Mouse (Mus musculus) stomach, embryonic 15.5 days (tissue): ENCODE measurements around the gene Gm21981. TPM values are rescaled to one million over a fixed set of nuclear protein-coding genes. Genes with fewer than 3 reads are reported as not detected.
A peak's percentile ranks its signal among the peaks of the same experiment; 100 is the strongest.

Source experiments
- ATAC-seq: fragments of 200-750 bp; cut with Nextera tagmentation; 2 replicates; pipeline ENCODE4 v1.8.0; 2017; ENCODE audit warnings: low read depth, moderate number of reproducible peaks, moderate TSS enrichment; ENCODE audit not compliant: insufficient read depth, low FRiP score
- H3K27ac ChIP-seq: fragments of 300-500 bp; sonication (generic); 2 replicates; pipeline ENCODE4 v1.5.1; 2015; ENCODE audit warnings: mild to moderate bottlenecking, inconsistent platforms
- H3K27me3 ChIP-seq: fragments of 300-500 bp; sonication (generic); replicated peaks from 2 replicates; pipeline ENCODE4 v1.6.1; 2015; ENCODE audit warnings: inconsistent platforms
- H3K36me3 ChIP-seq: fragments of 300-500 bp; sonication (generic); 2 replicates; pipeline ENCODE4 v1.6.1; 2015; ENCODE audit warnings: inconsistent platforms
- H3K4me1 ChIP-seq: fragments of 300-500 bp; sonication (generic); 2 replicates; pipeline ENCODE4 v1.6.1; 2015; ENCODE audit warnings: inconsistent platforms
- H3K4me2 ChIP-seq: fragments of 300-500 bp; sonication (generic); 2 replicates; pipeline ENCODE4 v1.6.1; 2015; ENCODE audit warnings: mild to moderate bottlenecking, inconsistent platforms
- H3K4me3 ChIP-seq: fragments of 300-500 bp; sonication (generic); replicated peaks from 2 replicates; pipeline ENCODE4 v1.5.1; 2015; ENCODE audit warnings: inconsistent platforms
- H3K9ac ChIP-seq: fragments of 300-500 bp; sonication (generic); 2 replicates; pipeline ENCODE4 v1.6.1; 2015; ENCODE audit warnings: inconsistent platforms
- H3K9me3 ChIP-seq: fragments of 300-500 bp; sonication (generic); 2 replicates; pipeline ENCODE4 v1.6.1; 2016; ENCODE audit warnings: inconsistent platforms
- WGBS: fragments of 180-500 bp; shearing (Covaris S2); methylation state at CpG from one replicate; pipeline ENCODE4 v1.1.7; 2015; 5-methylcytosine and 5-hydroxymethylcytosine counted together
- polyA plus RNA-seq: library from polyadenylated mRNA; unstranded; fragments of >200 nt; fragmentation: Nextera tagmentation; extraction: Ambion mirVana; gene quantifications from 2 replicates; pipeline ENCODE4 v1.2.1, GENCODE M21; 2015

Gm21981 gene
- polyA plus RNA-seq, 1 experiment from 2014 or later, result 0.27 TPM

- Histone ChIP-seq H3K27me3 (no peaks in the 10 kb centered on the region), H3K4me1 (peaks cover 17% of the 10 kb centered on the region), H3K27ac (0 out of 2 replicates have a peak overlapping the region, but pooled peaks have one; percentile 12), H3K4me2 (no peak overlapping the region), H3K4me3 (no peak overlapping the region), H3K36me3 (0 out of 2 replicates have a peak, but pooled peaks cover 5% of the 10 kb centered on the region), H3K9ac (no peak overlapping the region), H3K9me3 (no peaks in the 10 kb centered on the region)
- WGBS, result 67% methylated on average over 2 of the region's 2 CpGs
- no peak for ATAC-seq
Measured at GRCm38 (mm10) chr17:47699055-47699454, 4.8 kb upstream of the Gm21981 start.

GRCm38 (mm10) chr17:47698156-47698555 is 3.9 kb upstream of the Gm21981 start:
- Histone ChIP-seq H3K4me2 (no peak overlapping the region), H3K27ac (no peak overlapping the region), H3K9ac (no peak overlapping the region), H3K27me3 (no peaks in the 10 kb centered on the region), H3K4me3 (no peak overlapping the region), H3K9me3 (no peaks in the 10 kb centered on the region), H3K36me3 (0 out of 2 replicates have a peak, but pooled peaks cover 5% of the 10 kb centered on the region), H3K4me1 (peaks cover 18% of the 10 kb centered on the region)
- ATAC-seq, result no peak
- 85% methylated on average over 10 of the region's 10 CpGs for WGBS

GRCm38 (mm10) chr17:47695337-47695710 is 1.1 kb upstream of the Gm21981 start:
- H3K9ac ChIP-seq, result peak overlapping the region; percentile 42
- H3K4me1 ChIP-seq, result peaks cover 9% of the 10 kb centered on the region
- no peaks in the 10 kb centered on the region for H3K36me3 ChIP-seq
- H3K9me3 ChIP-seq, result no peaks in the 10 kb centered on the region
- ATAC-seq, result no peak
- no peak overlapping the region for H3K27ac ChIP-seq
- WGBS, result 0% methylated on average over 22 of the region's 23 CpGs
- peak overlapping the region; percentile 78 for H3K4me3 ChIP-seq
- H3K4me2 ChIP-seq, result peak overlapping the region; percentile 95
- no peaks in the 10 kb centered on the region for H3K27me3 ChIP-seq

GRCm38 (mm10) chr17:47694503-47695336 is 465 bp upstream of the Gm21981 start, which contains the start of gene Prickle4:
Prickle4 (minus strand) TSS chr17:47694736.
- peak within 1 kb of the TSS; percentile 65; the same call in 1 of the 2 replicates for H3K27ac ChIP-seq
- under 1% methylated on average over 69 of the region's 82 CpGs for WGBS

GRCm38 (mm10) chr17:47693671-47694441 is 399 bp downstream of the Gm21981 start:
- no peak for ATAC-seq
- 37% methylated on average over 13 of the region's 13 CpGs for WGBS
- H3K4me3 ChIP-seq, result peak overlapping the region; percentile 78
- H3K4me1 ChIP-seq, result peaks cover 13% of the 10 kb centered on the region
- H3K27ac ChIP-seq, result 0 out of 2 replicates have a peak overlapping the region, but pooled peaks have one; percentile 65
- no peaks in the 10 kb centered on the region for H3K9me3 ChIP-seq
- no peaks in the 10 kb centered on the region for H3K36me3 ChIP-seq
- 0 out of 2 replicates have a peak overlapping the region, but pooled peaks have one; percentile 25 for H3K9ac ChIP-seq
- H3K4me2 ChIP-seq, result peak overlapping the region; percentile 95
- no peaks in the 10 kb centered on the region for H3K27me3 ChIP-seq

More at GRCm38 (mm10) chr17:47694503-47695336, 465 bp upstream of the Gm21981 start, which contains the start of gene Prickle4:
- peak; percentile 88 for ATAC-seq
- no peaks in the 10 kb centered on the region for H3K27me3 ChIP-seq
- H3K4me3 ChIP-seq, result peak within 1 kb of the TSS; percentile 78
- peak within 1 kb of the TSS; percentile 95 for H3K4me2 ChIP-seq
- no peaks in the 10 kb centered on the region for H3K36me3 ChIP-seq
- peaks cover 9% of the 10 kb centered on the region for H3K4me1 ChIP-seq
- no peaks in the 10 kb centered on the region for H3K9me3 ChIP-seq
- peak within 1 kb of the TSS; percentile 42 for H3K9ac ChIP-seq

GRCm38 (mm10) chr17:47691650-47692049 is 2.6 kb downstream of the Gm21981 start:
- no peak overlapping the region for H3K27ac ChIP-seq
- no peak overlapping the region for H3K4me2 ChIP-seq
- no peak overlapping the region for H3K4me3 ChIP-seq
- H3K27me3 ChIP-seq, result no peaks in the 10 kb centered on the region
- WGBS, result 87% methylated on average over 3 of the region's 3 CpGs
- peaks cover 20% of the 10 kb centered on the region for H3K4me1 ChIP-seq
- no peaks in the 10 kb centered on the region for H3K36me3 ChIP-seq
- H3K9me3 ChIP-seq, result no peaks in the 10 kb centered on the region
- ATAC-seq, result no peak
- no peak overlapping the region for H3K9ac ChIP-seq

- Histone ChIP-seq H3K4me2 (peak overlapping the region; percentile 97), H3K9me3 (no peaks in the 10 kb centered on the region), H3K4me1 (peaks cover 15% of the 10 kb centered on the region), H3K27me3 (no peaks in the 10 kb centered on the region), H3K36me3 (0 out of 2 replicates have a peak, but pooled peaks cover 12% of the 10 kb centered on the region), H3K4me3 (no peak overlapping the region), H3K9ac (no peak overlapping the region), H3K27ac (no peak overlapping the region)
- 76% methylated on average over 8 of the region's 8 CpGs for WGBS
- no peak for ATAC-seq
Measured at GRCm38 (mm10) chr17:47689894-47690293, 4.4 kb downstream of the Gm21981 start.

GRCm38 (mm10) chr17:47688608-47689575 is 5.4 kb downstream of the Gm21981 start, which contains the start of gene Frs3:
Frs3 (plus strand) TSS chr17:47689030.
- Histone ChIP-seq H3K9me3 (no peaks in the 10 kb centered on the region), H3K9ac (peak within 1 kb of the TSS; percentile 69), H3K4me3 (peak within 1 kb of the TSS; percentile 89), H3K4me2 (peak within 1 kb of the TSS; percentile 97), H3K27me3 (no peaks in the 10 kb centered on the region), H3K27ac (peak within 1 kb of the TSS; percentile 87), H3K36me3 (peaks cover 22% of the 10 kb centered on the region; the same call in 1 of the 2 replicates), H3K4me1 (peaks cover 12% of the 10 kb centered on the region)
- WGBS, result 2% methylated on average over 57 of the region's 58 CpGs
- ATAC-seq, result peak; percentile 67

- peak within 1 kb of the TSS; percentile 69 for H3K9ac ChIP-seq
- ATAC-seq, result no peak
- H3K36me3 ChIP-seq, result peaks cover 22% of the 10 kb centered on the region; the same call in 1 of the 2 replicates
- H3K27ac ChIP-seq, result peak within 1 kb of the TSS; percentile 87
- no peaks in the 10 kb centered on the region for H3K9me3 ChIP-seq
- peaks cover 12% of the 10 kb centered on the region for H3K4me1 ChIP-seq
- no peaks in the 10 kb centered on the region for H3K27me3 ChIP-seq
- WGBS, result under 1% methylated on average over 9 of the region's 9 CpGs
- peak within 1 kb of the TSS; percentile 89 for H3K4me3 ChIP-seq
- H3K4me2 ChIP-seq, result peak within 1 kb of the TSS; percentile 97
Measured at GRCm38 (mm10) chr17:47688344-47688607, 6.0 kb downstream of the Gm21981 start, which contains the start of gene Tomm6. Tomm6 (minus strand) TSS chr17:47688386.

- H3K27ac ChIP-seq, result peak overlapping the region; percentile 87
- no peaks in the 10 kb centered on the region for H3K27me3 ChIP-seq
- no peaks in the 10 kb centered on the region for H3K9me3 ChIP-seq
- under 1% methylated on average over 70 of the region's 70 CpGs for whole genome bisulfite sequencing
- peak overlapping the region; percentile 69 for H3K9ac ChIP-seq
- H3K36me3 ChIP-seq, result peaks cover 22% of the 10 kb centered on the region; the same call in 1 of the 2 replicates
- peaks cover 12% of the 10 kb centered on the region for H3K4me1 ChIP-seq
- peak; percentile 91 for ATAC-seq
- H3K4me2 ChIP-seq, result peak overlapping the region; percentile 97
- peak overlapping the region; percentile 89 for H3K4me3 ChIP-seq
Measured at GRCm38 (mm10) chr17:47687409-47688343, 6.6 kb downstream of the Gm21981 start.
